Mouse (Mus musculus): ENCODE measurements around the gene Olfr313.
"Not testable (repeated sequence)": the region's sequence is repeated elsewhere in the genome, so short reads cannot be mapped to it uniquely, and the experiment has no call there.

- not testable (repeated sequence) for TF ChIP-seq CTCF, POLR2A (IDR thresholded peaks at IDR 0.05; ENCODE audit: extremely low read depth, insufficient read depth, low read length)
Observed at GRCm38 (mm10) chr11:58838951-58839350, 24.2 kb downstream of the Olfr313 start, which contains the start of gene Olfr311.

Measured in cortical plate, adult 2 months (tissue).